ENCODE assay signal across 19 mouse cellular contexts in the genomic region with DNA sequence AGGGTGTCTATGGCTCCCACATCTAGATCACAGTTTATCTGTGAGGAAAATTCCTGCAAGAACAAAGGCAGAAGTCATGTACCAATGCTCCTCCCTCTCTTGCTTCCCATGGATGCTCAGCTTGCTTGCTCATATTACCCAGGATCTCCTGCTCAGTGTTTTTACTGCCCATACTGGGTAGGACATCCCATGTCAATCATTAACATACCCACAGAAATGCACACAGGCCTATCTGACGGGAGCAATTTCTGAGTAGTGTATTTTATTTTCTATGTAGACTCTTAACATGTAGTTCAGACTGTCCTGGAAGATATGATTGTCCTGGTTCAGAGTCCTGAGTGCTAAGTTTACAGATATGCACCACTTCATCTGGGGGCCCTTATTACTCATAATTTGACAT. TPM values are rescaled to one million over a fixed set of nuclear protein-coding genes. Genes with fewer than 3 reads are reported as not detected.
"Had no signal": no experiment of that assay in that cellular context is flagged by ENCODE, and none has a peak within 500 bp of the region (broad histone marks: within the 10 kb centered on the region; RNA-seq: fewer than 3 reads in every experiment).

No protein-coding gene starts in this region.

RNA-seq across cellular contexts. Expression of a gene that starts 6.4 kb away (rescaled TPM):
- polyA plus RNA-seq: cerebellum, adult 2 months; cortical plate, adult 2 months; embryonic facial prominence, embryonic 10.5 days; embryonic facial prominence, embryonic 11.5 days; embryonic facial prominence, embryonic 12.5 days; embryonic facial prominence, embryonic 13.5 days; embryonic facial prominence, embryonic 14.5 days; embryonic facial prominence, embryonic 15.5 days; erythroblast, embryonic 14.5 days; forebrain, embryonic 10.5 days; forebrain, embryonic 11.5 days; forebrain, embryonic 12.5 days; forebrain, embryonic 13.5 days; forebrain, embryonic 14.5 days; forebrain, embryonic 15.5 days; forebrain, embryonic 16.5 days; forebrain, postnatal 0 days; frontal cortex, adult 2 months; gonadal fat pad, adult 2 months had no signal

RNA-seq across cellular contexts. Expression of a gene that starts 47.9 kb away (rescaled TPM):
- polyA plus RNA-seq: cerebellum, adult 2 months; cortical plate, adult 2 months; embryonic facial prominence, embryonic 10.5 days; embryonic facial prominence, embryonic 11.5 days; embryonic facial prominence, embryonic 12.5 days; embryonic facial prominence, embryonic 13.5 days; embryonic facial prominence, embryonic 14.5 days; embryonic facial prominence, embryonic 15.5 days; erythroblast, embryonic 14.5 days; forebrain, embryonic 10.5 days; forebrain, embryonic 11.5 days; forebrain, embryonic 12.5 days; forebrain, embryonic 13.5 days; forebrain, embryonic 14.5 days; forebrain, embryonic 15.5 days; forebrain, embryonic 16.5 days; forebrain, postnatal 0 days; frontal cortex, adult 2 months; gonadal fat pad, adult 2 months had no signal
